ENCODE assay signal across 21 mouse cellular contexts in the genomic region with DNA sequence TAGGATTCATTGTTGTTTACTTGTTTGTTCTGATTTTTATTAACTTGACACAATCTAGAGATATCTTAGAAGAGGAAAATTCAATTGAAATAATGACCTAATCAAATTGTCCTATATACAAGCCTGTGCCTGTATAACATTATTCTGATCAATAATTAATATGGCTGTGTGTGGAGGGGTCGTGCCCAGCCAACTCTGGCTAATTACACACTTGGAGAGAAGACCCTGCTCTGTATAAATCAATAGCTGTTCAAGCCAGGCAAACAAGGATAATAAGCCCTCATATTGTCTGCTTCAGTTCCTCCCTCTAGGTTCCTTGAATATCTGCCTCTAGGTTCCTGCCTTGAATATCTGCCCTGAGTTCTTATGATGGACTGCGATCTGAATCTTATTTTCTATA.
DNase-seq lines count a peak whose midpoint lies in the region; ATAC-seq lines count a peak whose summit lies in the region.
"Had no signal": no experiment of that assay in that cellular context is flagged by ENCODE, and none has a peak within 500 bp of the region (broad histone marks: within the 10 kb centered on the region; RNA-seq: fewer than 3 reads in every experiment).

No protein-coding gene starts in this region.

- H3K27me3 ChIP-seq in midbrain, embryonic 11.5 days (ENCODE audit: control insufficient read depth, insufficient read depth, low read length), result no peaks in the 10 kb centered on the region
- no peaks in the 10 kb centered on the region for H3K27me3 ChIP-seq in midbrain, embryonic 13.5 days
- H3K27me3 ChIP-seq in midbrain, embryonic 12.5 days, result no peaks in the 10 kb centered on the region
- no peaks in the 10 kb centered on the region for H3K27me3 ChIP-seq in midbrain, embryonic 15.5 days (replicated peaks)
- H3K27me3 ChIP-seq: CH12.LX, Patski had no signal

- no peak overlapping the region for H3K27ac ChIP-seq in midbrain, embryonic 11.5 days (ENCODE audit: low read depth, low read length)
- no peak overlapping the region for H3K27ac ChIP-seq in midbrain, embryonic 13.5 days
- H3K27ac ChIP-seq in midbrain, embryonic 12.5 days (replicated peaks), result no peak overlapping the region
- no peak overlapping the region for H3K27ac ChIP-seq in midbrain, embryonic 15.5 days

- WGBS in midbrain, embryonic 11.5 days, result 84% methylated on average over 2 of the region's 2 CpGs
- WGBS in midbrain, embryonic 13.5 days, result 70% methylated on average over 2 of the region's 2 CpGs
- WGBS in midbrain, embryonic 12.5 days, result 84% methylated on average over 2 of the region's 2 CpGs
- WGBS in midbrain, embryonic 15.5 days, result 70% methylated on average over 2 of the region's 2 CpGs

- no peaks in the 10 kb centered on the region for H3K36me3 ChIP-seq in midbrain, embryonic 11.5 days (ENCODE audit: control insufficient read depth, insufficient read depth, low read length)
- H3K36me3 ChIP-seq in midbrain, embryonic 13.5 days, result no peaks in the 10 kb centered on the region
- H3K36me3 ChIP-seq in midbrain, embryonic 12.5 days, result no peaks in the 10 kb centered on the region
- H3K36me3 ChIP-seq in midbrain, embryonic 15.5 days (replicated peaks), result no peaks in the 10 kb centered on the region
- H3K36me3 ChIP-seq: G1E had no signal

- no peaks in the 10 kb centered on the region for H3K4me1 ChIP-seq in midbrain, embryonic 11.5 days (ENCODE audit: control insufficient read depth, insufficient read depth, low read length)
- H3K4me1 ChIP-seq in midbrain, embryonic 13.5 days (replicated peaks), result no peaks in the 10 kb centered on the region
- no peaks in the 10 kb centered on the region for H3K4me1 ChIP-seq in midbrain, embryonic 12.5 days
- no peaks in the 10 kb centered on the region for H3K4me1 ChIP-seq in midbrain, embryonic 15.5 days

- ATAC-seq in midbrain, embryonic 11.5 days (ENCODE audit: low FRiP score), result peak; percentile 71; the same call in 1 of the 2 replicates
- no peak for ATAC-seq in midbrain, embryonic 13.5 days
- peak; percentile 63 for ATAC-seq in midbrain, embryonic 12.5 days (ENCODE audit: low FRiP score, low read depth)
- ATAC-seq in midbrain, embryonic 15.5 days (replicated peaks), result no peak
- ATAC-seq: activated CD4-positive, CD25-positive, alpha-beta regulatory T cell, adult 4 months; CD4-positive, CD25-positive, alpha-beta regulatory T cell, adult 4 months; Patski had no signal

- DNase-seq in midbrain, embryonic 11.5 days (ENCODE audit: low spot score, missing footprints), result peak; percentile 31
- DNase-seq in retina, embryonic 14.5 days (ENCODE audit: low spot score), result peak; percentile 14
- no peak for DNase-seq in retina, postnatal 1 day
- DNase-seq: adrenal gland, adult 2 months; adrenal gland, adult 8-10 months; adrenal gland, postnatal 10 days; adrenal gland, postnatal 14 days; adrenal gland, postnatal 25 days; adrenal gland, postnatal 36 days; B cell, adult 2 months; cerebellum, adult 11 months; cerebellum, adult 11-12 months; cerebellum, adult 18-20 months had no signal

- no peak overlapping the region for H3K4me2 ChIP-seq in midbrain, embryonic 11.5 days
- no peak overlapping the region for H3K4me2 ChIP-seq in midbrain, embryonic 13.5 days (replicated peaks)
- no peak overlapping the region for H3K4me2 ChIP-seq in midbrain, embryonic 12.5 days (replicated peaks)
- no peak overlapping the region for H3K4me2 ChIP-seq in midbrain, embryonic 15.5 days

- no peaks in the 10 kb centered on the region for H3K9me3 ChIP-seq in midbrain, embryonic 11.5 days (ENCODE audit: control insufficient read depth, low read length)
- H3K9me3 ChIP-seq in midbrain, embryonic 13.5 days, result no peaks in the 10 kb centered on the region
- H3K9me3 ChIP-seq in midbrain, embryonic 12.5 days, result no peaks in the 10 kb centered on the region
- no peaks in the 10 kb centered on the region for H3K9me3 ChIP-seq in midbrain, embryonic 15.5 days
- H3K9me3 ChIP-seq: G1E had no signal

- no peak overlapping the region for H3K9ac ChIP-seq in midbrain, embryonic 11.5 days (ENCODE audit: low read length)
- H3K9ac ChIP-seq in midbrain, embryonic 13.5 days (replicated peaks), result no peak overlapping the region
- H3K9ac ChIP-seq in midbrain, embryonic 12.5 days (replicated peaks), result no peak overlapping the region
- H3K9ac ChIP-seq in midbrain, embryonic 15.5 days, result no peak overlapping the region

- no peak overlapping the region for H3K4me3 ChIP-seq in midbrain, embryonic 11.5 days (ENCODE audit: low read depth, low read length)
- H3K4me3 ChIP-seq in midbrain, embryonic 13.5 days (replicated peaks), result no peak overlapping the region
- H3K4me3 ChIP-seq in midbrain, embryonic 12.5 days, result no peak overlapping the region
- H3K4me3 ChIP-seq in midbrain, embryonic 15.5 days, result no peak overlapping the region

Comparison
In these comparisons a context has a peak if more than half of its experiments do, and no peak if none do; other contexts are left out.
1. ATAC-seq: peak in midbrain, embryonic 11.5 days (single experiment) and midbrain, embryonic 12.5 days (single experiment); none in midbrain, embryonic 13.5 days (single experiment) and midbrain, embryonic 15.5 days (single experiment).